Mouse (Mus musculus) hindbrain, embryonic 15.5 days (tissue): Measurements from ENCODE around the gene Nudt15. TPM values are rescaled to one million over a fixed set of nuclear protein-coding genes. Genes with fewer than 3 reads are reported as not detected.

Experiments
- ATAC-seq: fragments of 200-750 bp; cut with Nextera tagmentation; 2 replicates; pipeline ENCODE4 v1.8.0; 2017; ENCODE audit warnings: low read depth, moderate number of reproducible peaks, moderate TSS enrichment; ENCODE audit not compliant: low FRiP score
- H3K27ac ChIP-seq: fragments of 300-500 bp; sonication (generic); replicated peaks from 2 replicates; pipeline ENCODE4 v1.5.1; 2015; ENCODE audit warnings: mild to moderate bottlenecking, inconsistent platforms
- H3K27me3 ChIP-seq: fragments of 300-500 bp; sonication (generic); 2 replicates; pipeline ENCODE4 v1.6.1; 2015; ENCODE audit warnings: control low read depth, inconsistent platforms
- H3K36me3 ChIP-seq: fragments of 300-500 bp; sonication (generic); 2 replicates; pipeline ENCODE4 v1.6.1; 2015; ENCODE audit warnings: control low read depth, inconsistent platforms
- H3K4me1 ChIP-seq: fragments of 300-500 bp; sonication (generic); replicated peaks from 2 replicates; pipeline ENCODE4 v1.6.1; 2015; ENCODE audit warnings: control low read depth, inconsistent platforms
- H3K4me2 ChIP-seq: fragments of 300-500 bp; sonication (generic); 2 replicates; pipeline ENCODE4 v1.6.1; 2015; ENCODE audit warnings: moderate library complexity, mild to moderate bottlenecking, inconsistent platforms
- H3K4me3 ChIP-seq: fragments of 300-500 bp; sonication (generic); 2 replicates; pipeline ENCODE4 v1.5.1; 2015; ENCODE audit warnings: mild to moderate bottlenecking, inconsistent platforms
- H3K9ac ChIP-seq: fragments of 300-500 bp; sonication (generic); 2 replicates; pipeline ENCODE4 v1.6.1; 2015; ENCODE audit warnings: inconsistent platforms
- H3K9me3 ChIP-seq: fragments of 300-500 bp; sonication (generic); 2 replicates; pipeline ENCODE4 v1.6.1; 2016; ENCODE audit warnings: control low read depth, inconsistent platforms
- WGBS: fragments of 180-500 bp; shearing (Covaris S2); methylation state at CpG from one replicate; pipeline ENCODE4 v1.1.7; 2015; 5-methylcytosine and 5-hydroxymethylcytosine counted together
- polyA plus RNA-seq: library from polyadenylated mRNA; unstranded; fragments of >200 nt; fragmentation: Nextera tagmentation; extraction: Ambion mirVana; gene quantifications from 2 replicates; pipeline ENCODE4 v1.2.1, GENCODE M21; 2015

Gene Nudt15
- polyA plus RNA-seq, 1 experiment from 2014 or later = 8.5 TPM

DNA sequence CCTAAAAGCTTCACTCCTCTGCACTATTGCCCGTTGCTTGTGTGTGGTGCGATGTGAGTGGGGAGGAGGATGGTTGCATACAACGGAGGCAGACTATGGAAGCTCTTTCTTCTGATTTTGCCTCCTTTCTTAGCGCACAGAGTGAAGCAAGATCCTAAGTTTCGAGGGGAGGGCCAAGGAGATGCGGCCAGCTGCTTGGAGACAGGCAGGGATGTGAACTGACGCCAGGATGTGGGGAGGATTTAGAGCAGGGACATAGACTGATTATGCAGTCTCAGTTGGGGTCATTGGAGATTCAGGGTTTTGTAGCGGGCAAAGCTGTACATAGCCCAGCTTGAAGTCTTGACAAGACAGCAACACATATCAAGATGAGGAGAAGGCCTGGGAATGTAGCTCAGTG, 41.8 kb downstream of the Nudt15 start:
- H3K27ac ChIP-seq = no peak overlapping the region
- H3K9ac ChIP-seq = no peak overlapping the region
- no peaks in the 10 kb centered on the region for H3K27me3 ChIP-seq
- 58% methylated on average over 8 of the region's 8 CpGs for WGBS
- no peak overlapping the region for H3K4me3 ChIP-seq
- H3K9me3 ChIP-seq = no peaks in the 10 kb centered on the region
- peaks cover 28% of the 10 kb centered on the region for H3K4me1 ChIP-seq
- H3K36me3 ChIP-seq = no peaks in the 10 kb centered on the region
- ATAC-seq = no peak
- H3K4me2 ChIP-seq = no peak overlapping the region

DNA sequence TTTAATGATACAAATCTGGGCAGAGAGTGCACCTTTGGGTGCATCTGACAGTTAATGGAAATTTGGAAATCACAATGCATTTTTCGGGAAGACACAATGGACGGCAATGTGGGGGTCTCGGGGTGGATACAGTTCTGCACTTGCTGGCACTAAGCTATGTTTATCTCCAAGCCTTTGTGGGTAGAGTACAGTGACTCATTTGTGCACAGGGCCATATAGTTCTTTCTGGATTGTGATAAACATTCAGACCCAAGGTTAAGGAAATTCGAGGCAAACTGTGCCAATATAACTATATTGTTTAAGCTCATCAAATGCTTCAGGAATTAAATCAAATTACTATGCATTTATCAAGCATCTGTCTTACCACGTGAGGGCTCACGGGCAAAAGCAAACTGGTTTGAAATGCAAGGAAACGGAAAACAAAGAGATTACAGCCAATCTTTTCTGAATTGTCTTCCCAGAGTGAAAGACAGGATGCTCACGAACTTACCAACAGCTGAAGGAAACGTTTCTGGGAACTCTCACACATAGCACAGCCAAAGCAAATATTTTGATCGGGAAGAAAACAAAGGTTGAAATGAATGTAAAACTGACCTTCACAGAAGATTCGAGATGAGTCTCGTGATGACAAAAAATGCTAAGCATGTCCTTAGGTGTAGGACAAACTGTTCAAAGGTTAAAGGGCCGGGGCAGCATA, 44.7 kb downstream of the Nudt15 start:
- 0 out of 2 replicates have a peak, but pooled peaks have one; percentile 63 for ATAC-seq
- H3K9ac ChIP-seq = no peak overlapping the region
- no peaks in the 10 kb centered on the region for H3K9me3 ChIP-seq
- no peaks in the 10 kb centered on the region for H3K36me3 ChIP-seq
- no peaks in the 10 kb centered on the region for H3K27me3 ChIP-seq
- WGBS = 46% methylated on average over 13 of the region's 13 CpGs
- H3K4me1 ChIP-seq = peaks cover 17% of the 10 kb centered on the region
- H3K27ac ChIP-seq = peak overlapping the region; percentile 77
- H3K4me3 ChIP-seq = no peak overlapping the region
- H3K4me2 ChIP-seq = no peak overlapping the region

GRCm38 (mm10) chr14:73502591-73503184, 45.4 kb downstream of the Nudt15 start:
- no peaks in the 10 kb centered on the region for H3K27me3 ChIP-seq
- H3K4me2 ChIP-seq = no peak overlapping the region
- no peaks in the 10 kb centered on the region for H3K9me3 ChIP-seq
- no peak overlapping the region for H3K4me3 ChIP-seq
- peaks cover 17% of the 10 kb centered on the region for H3K4me1 ChIP-seq
- H3K36me3 ChIP-seq = no peaks in the 10 kb centered on the region
- H3K9ac ChIP-seq = no peak overlapping the region
- peak overlapping the region; percentile 77 for H3K27ac ChIP-seq
- ATAC-seq = peak; percentile 80
- WGBS = 32% methylated on average over 7 of the region's 7 CpGs

DNA sequence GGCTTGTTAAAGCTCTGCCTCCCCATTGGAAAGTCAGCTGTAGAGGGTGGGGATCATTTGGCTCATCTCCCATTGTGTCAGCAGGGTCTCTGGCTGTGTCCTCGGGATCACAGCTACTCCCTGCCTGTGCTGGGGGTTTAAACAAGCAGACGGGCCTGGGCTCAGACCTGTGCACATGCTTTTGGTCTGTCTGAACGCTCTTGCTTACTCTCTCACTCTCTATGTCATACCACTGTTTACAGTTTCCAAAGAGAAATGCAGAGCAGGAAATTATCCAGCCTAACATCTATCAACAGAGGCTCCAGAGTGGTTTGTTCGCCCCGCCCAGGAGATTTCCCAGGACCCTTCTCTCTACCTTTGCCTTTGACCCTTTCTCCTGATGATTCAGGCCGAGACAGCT, 46.3 kb downstream of the Nudt15 start:
- peak overlapping the region; percentile 77 for H3K27ac ChIP-seq
- WGBS = 64% methylated on average over 6 of the region's 6 CpGs
- no peaks in the 10 kb centered on the region for H3K27me3 ChIP-seq
- H3K4me3 ChIP-seq = no peak overlapping the region
- no peak for ATAC-seq
- peaks cover 17% of the 10 kb centered on the region for H3K4me1 ChIP-seq
- no peak overlapping the region for H3K9ac ChIP-seq
- H3K36me3 ChIP-seq = no peaks in the 10 kb centered on the region
- no peaks in the 10 kb centered on the region for H3K9me3 ChIP-seq
- H3K4me2 ChIP-seq = no peak overlapping the region

GRCm38 (mm10) chr14:73501283-73501682, 46.8 kb downstream of the Nudt15 start:
- Histone ChIP-seq H3K36me3 (no peaks in the 10 kb centered on the region), H3K4me2 (no peak overlapping the region), H3K9ac (no peak overlapping the region), H3K4me3 (no peak overlapping the region), H3K4me1 (peaks cover 17% of the 10 kb centered on the region), H3K9me3 (no peaks in the 10 kb centered on the region), H3K27me3 (no peaks in the 10 kb centered on the region), H3K27ac (no peak overlapping the region)
- no peak for ATAC-seq
- WGBS = 85% methylated on average over 9 of the region's 9 CpGs

DNA sequence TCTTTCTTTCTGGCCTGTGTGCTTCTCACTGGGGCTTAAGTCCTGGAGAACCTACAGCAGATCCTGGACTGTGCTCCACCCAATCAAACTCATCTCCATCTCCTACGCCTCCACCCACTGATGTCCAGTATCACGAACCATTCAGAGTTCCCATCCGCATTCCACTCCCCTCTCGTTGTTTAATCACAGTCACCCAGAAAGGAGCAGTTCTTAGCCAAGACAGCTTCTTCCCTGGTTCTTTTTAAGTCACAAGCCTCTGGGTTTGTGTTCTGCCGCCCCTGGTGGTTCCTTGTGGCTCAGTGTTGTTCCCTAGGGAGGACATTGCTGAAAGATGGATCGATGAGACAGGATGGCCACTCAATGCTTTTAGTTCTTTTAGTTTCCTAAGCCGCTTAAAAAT, 52.3 kb downstream of the Nudt15 start:
- ATAC-seq = no peak
- H3K4me1 ChIP-seq = no peaks in the 10 kb centered on the region
- no peak overlapping the region for H3K4me2 ChIP-seq
- no peak overlapping the region for H3K27ac ChIP-seq
- H3K4me3 ChIP-seq = no peak overlapping the region
- no peak overlapping the region for H3K9ac ChIP-seq
- no peaks in the 10 kb centered on the region for H3K27me3 ChIP-seq
- 75% methylated on average over 7 of the region's 7 CpGs for whole genome bisulfite sequencing
- H3K36me3 ChIP-seq = no peaks in the 10 kb centered on the region
- H3K9me3 ChIP-seq = no peaks in the 10 kb centered on the region

DNA sequence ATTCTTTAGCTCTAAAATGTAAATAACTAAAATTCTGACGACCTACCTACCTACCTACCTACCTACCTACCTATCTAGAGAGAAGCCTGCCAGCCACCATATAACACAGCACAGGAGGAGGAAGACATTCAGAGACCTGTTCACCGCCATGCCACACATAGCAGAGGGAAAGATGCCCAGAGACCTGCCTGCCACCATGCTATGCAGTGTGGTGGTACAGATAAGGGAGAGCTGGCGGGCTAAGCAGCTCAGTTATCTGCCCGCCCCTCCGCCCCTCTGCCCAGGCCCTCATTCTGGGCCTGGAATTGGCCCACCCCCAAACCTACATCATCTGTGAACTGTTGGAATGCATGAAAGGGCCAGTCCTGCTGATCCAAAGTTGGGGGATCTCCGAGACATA, 53.9 kb downstream of the Nudt15 start:
- Histone ChIP-seq H3K27me3 (no peaks in the 10 kb centered on the region), H3K9me3 (no peaks in the 10 kb centered on the region), H3K9ac (no peak overlapping the region), H3K27ac (no peak overlapping the region), H3K4me1 (no peaks in the 10 kb centered on the region), H3K36me3 (no peaks in the 10 kb centered on the region), H3K4me2 (no peak overlapping the region), H3K4me3 (no peak overlapping the region)
- ATAC-seq = no peak
- WGBS = 80% methylated on average over 6 of the region's 6 CpGs

DNA sequence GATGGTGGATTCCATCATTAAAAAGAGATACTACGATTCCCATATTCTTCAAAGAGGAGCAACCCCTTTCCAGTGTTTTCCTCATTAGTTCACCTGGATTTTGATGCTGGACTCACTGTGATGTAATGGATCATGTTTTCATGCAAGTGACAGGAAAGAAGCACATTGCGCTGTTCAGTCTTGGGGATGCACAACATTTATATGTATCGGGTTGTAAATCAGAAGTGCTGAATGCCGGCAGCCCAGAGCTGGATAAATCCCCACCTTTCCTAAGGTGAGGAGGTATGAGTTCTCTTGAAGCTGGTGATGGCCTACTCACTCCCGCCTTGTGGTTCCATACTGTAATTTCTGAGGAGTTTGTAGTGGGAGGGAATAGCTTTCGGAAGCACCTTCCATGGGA, 54.7 kb downstream of the Nudt15 start:
- H3K4me1 ChIP-seq = no peaks in the 10 kb centered on the region
- no peak for ATAC-seq
- 95% methylated on average over 6 of the region's 6 CpGs for WGBS

DNA sequence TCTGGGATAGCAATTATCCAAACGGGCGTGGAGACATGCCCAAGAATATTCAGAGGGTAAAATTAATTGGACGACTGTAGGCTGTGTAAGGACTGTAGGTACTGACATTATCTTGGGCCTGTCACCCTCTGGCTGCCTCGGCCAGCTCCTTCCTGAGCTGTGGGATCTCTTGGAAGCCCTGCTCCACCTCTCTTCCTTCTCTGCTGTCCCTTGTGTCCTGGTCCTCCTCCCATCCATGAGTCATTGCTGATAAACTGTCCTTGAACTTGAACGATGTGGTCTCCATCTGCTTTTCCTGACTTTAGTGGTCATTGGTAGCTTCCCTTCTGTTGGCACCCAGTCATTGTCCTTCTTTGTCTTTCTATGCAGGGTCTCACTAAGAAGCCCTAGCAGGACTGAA, 61.4 kb downstream of the Nudt15 start:
- ATAC-seq = no peak
- Histone ChIP-seq H3K4me3 (no peak overlapping the region), H3K4me2 (no peak overlapping the region), H3K27me3 (no peaks in the 10 kb centered on the region), H3K9me3 (no peaks in the 10 kb centered on the region), H3K9ac (no peak overlapping the region), H3K4me1 (no peaks in the 10 kb centered on the region), H3K36me3 (no peaks in the 10 kb centered on the region), H3K27ac (no peak overlapping the region)
- WGBS = 92% methylated on average over 5 of the region's 5 CpGs

More for the DNA sequence above, 54.7 kb downstream of the Nudt15 start:
- no peak overlapping the region for H3K4me2 ChIP-seq
- H3K27ac ChIP-seq = no peak overlapping the region
- no peaks in the 10 kb centered on the region for H3K36me3 ChIP-seq
- no peaks in the 10 kb centered on the region for H3K27me3 ChIP-seq
- H3K4me3 ChIP-seq = no peak overlapping the region
- H3K9ac ChIP-seq = no peak overlapping the region
- no peaks in the 10 kb centered on the region for H3K9me3 ChIP-seq

DNA sequence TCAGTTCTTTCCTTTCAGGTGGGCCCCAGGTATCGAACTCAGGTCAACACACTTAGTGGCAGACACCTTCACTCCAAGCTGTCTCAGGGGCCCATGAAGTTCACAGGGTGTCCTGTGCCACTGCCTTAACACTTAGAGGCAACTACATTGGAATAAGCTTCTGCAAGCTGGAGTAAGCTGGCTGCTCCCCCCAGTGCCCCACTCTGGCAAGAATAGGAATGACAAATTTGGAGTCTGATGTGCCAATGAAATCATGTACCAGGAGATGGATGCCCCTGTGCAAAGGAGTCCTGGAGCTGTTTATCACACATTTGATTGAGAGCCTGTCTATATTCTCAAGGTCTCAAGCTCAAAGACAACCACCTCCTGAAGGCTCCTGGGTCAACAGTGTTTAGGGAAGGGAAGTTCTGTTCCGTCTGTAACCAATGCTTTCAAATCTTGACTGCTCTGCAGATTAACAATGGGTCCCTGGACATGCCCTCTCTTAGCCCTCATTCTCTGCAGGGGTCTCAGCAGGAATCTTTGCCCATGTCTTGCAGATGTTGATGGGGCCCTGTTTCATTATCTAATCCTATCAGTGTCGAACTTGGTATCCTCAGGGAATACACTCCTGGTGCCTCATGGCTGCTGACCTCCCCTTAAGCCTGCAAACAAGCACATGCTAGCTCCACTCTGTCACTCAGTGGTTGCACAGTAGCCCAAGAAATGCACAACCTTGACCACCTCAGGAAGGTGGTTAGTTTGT, 63.5 kb downstream of the Nudt15 start:
- no peaks in the 10 kb centered on the region for H3K9me3 ChIP-seq
- H3K9ac ChIP-seq = no peak overlapping the region
- H3K27ac ChIP-seq = no peak overlapping the region
- no peak overlapping the region for H3K4me3 ChIP-seq
- H3K4me1 ChIP-seq = no peaks in the 10 kb centered on the region
- no peaks in the 10 kb centered on the region for H3K36me3 ChIP-seq
- no peak for ATAC-seq
- no peaks in the 10 kb centered on the region for H3K27me3 ChIP-seq
- WGBS = 67% methylated on average over 3 of the region's 3 CpGs
- no peak overlapping the region for H3K4me2 ChIP-seq

DNA sequence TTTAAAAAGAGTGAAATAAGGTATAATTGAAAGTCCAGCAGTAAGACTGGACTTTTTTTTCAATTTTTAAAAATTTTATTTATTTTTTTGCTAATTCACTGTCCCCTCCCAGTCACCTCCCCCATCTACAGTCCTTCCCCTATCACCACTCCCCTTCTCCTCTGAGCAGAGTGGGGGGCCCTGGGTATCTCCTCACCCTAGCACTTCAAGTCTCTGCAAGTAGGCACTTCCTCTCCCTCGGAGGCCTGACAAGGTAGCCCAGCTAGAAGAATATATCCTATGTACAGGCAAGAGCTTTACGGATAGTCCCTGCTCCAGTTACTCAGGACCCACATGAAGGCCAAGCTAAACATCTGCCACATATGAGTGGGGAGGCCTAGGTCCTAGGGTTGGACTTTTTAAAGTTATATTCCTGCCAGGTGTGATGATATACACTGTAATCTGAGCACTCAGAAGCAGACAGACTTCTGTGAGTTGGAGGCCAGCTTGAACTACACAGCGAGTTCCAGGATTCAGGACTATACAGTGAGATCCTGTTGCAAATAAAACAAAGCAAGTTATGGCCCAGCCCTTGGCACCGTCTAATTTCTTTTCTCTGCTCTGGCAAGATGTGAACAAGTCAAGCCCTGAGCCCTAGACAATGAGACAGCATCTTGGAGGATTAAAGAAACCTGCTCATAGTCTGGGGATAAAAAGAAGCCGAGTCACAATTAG, 64.4 kb downstream of the Nudt15 start:
- no peak overlapping the region for H3K27ac ChIP-seq
- H3K4me2 ChIP-seq = no peak overlapping the region
- H3K36me3 ChIP-seq = no peaks in the 10 kb centered on the region
- no peaks in the 10 kb centered on the region for H3K9me3 ChIP-seq
- WGBS = 85% methylated on average over 5 of the region's 5 CpGs
- no peaks in the 10 kb centered on the region for H3K4me1 ChIP-seq
- H3K27me3 ChIP-seq = no peaks in the 10 kb centered on the region
- ATAC-seq = no peak
- H3K9ac ChIP-seq = no peak overlapping the region
- H3K4me3 ChIP-seq = no peak overlapping the region

DNA sequence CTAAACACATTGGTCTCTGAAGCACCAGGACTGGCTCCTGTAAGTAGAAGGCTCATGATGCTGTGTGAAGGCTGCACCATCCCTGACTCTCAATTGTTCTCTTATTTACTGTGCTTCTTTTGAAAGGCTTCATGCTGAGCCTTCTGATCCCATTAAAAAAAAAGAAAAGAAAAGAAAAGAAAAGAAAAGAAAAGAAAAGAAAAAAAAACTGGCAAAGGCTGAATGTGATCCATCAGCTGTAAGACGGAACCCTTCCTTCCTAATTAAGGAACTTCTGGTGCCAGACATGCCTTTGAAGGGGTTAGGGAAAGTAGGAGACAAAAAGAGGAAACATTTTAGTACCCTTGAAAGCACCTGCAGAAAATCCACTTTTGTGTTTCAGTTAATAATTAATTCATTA, 68.3 kb downstream of the Nudt15 start:
- Histone ChIP-seq H3K4me2 (no peak overlapping the region), H3K36me3 (no peaks in the 10 kb centered on the region), H3K4me3 (no peak overlapping the region), H3K9me3 (no peaks in the 10 kb centered on the region), H3K4me1 (peaks cover 5% of the 10 kb centered on the region; the same call in 1 of the 2 replicates), H3K27ac (no peak overlapping the region), H3K27me3 (no peaks in the 10 kb centered on the region), H3K9ac (no peak overlapping the region)
- no peak for ATAC-seq
- 22% methylated on average over 1 of the region's 1 CpGs for WGBS
